In the genomic region with DNA sequence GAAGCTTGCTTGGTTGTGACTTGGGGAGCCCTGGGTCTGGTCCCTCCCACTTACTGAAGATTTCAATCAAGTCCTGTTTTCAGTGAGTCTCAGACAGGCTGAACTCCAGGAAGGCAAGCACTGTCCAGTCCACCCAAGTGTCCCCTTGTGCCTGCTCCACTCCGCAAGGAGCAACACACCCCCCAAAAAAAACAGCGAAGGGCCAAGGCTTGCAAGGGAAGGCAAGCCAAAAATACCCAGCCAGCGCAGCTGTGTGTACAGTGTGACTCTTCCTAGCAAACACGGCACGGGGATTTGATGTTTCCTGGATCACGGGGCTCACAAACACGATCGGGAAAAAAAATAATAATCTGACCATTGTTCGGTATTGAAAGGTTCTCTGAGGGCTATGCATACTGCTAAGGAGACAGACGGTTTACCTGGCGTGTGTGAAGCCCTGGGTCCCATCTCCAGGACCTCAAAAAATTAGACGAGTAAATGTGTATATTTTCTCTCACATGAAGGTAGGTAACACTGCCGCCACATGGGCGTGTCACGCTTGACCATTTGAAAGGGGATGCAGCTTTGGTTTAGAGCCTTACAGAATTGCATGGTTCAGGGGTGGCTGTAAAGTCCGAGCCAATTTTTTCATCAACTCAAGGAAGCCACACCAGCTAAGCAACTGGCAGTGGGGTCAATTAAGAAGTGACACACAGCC, we compare ENCODE assay signal across 8 mouse cellular contexts. TPM values are rescaled to one million over a fixed set of nuclear protein-coding genes. Genes with fewer than 3 reads are reported as not detected.
DNase-seq lines count a peak whose midpoint lies in the region; TF ChIP-seq lines count a peak whose summit lies in the region.

No protein-coding gene starts in this region.

- H3K27me3 ChIP-seq in cerebellum, adult 2 months (ENCODE audit: control insufficient read depth, insufficient read depth, low read length) = no peaks in the 10 kb centered on the region
- H3K27me3 ChIP-seq in thymus, adult 2 months (ENCODE audit: control insufficient read depth, insufficient read depth, low read length) = peaks cover 3% of the 10 kb centered on the region; the same call in 1 of the 2 replicates
- peaks cover 47% of the 10 kb centered on the region for H3K27me3 ChIP-seq in limb, embryonic 10.5 days (ENCODE audit: low read depth, poor library complexity, severe bottlenecking)

- H3K4me1 ChIP-seq in cerebellum, adult 2 months (ENCODE audit: control insufficient read depth, insufficient read depth, low read length) = peaks cover 45% of the 10 kb centered on the region
- H3K4me1 ChIP-seq in thymus, adult 2 months (replicated peaks; ENCODE audit: control insufficient read depth, insufficient read depth, low read length) = no peaks in the 10 kb centered on the region
- H3K4me1 ChIP-seq in limb, embryonic 10.5 days = peaks cover 23% of the 10 kb centered on the region
- peaks cover 40% of the 10 kb centered on the region for H3K4me1 ChIP-seq in olfactory bulb, adult 2 months (ENCODE audit: control insufficient read depth, insufficient read depth, low read length)

- WGBS in cerebellum, adult 2 months = 6% methylated on average over 16 of the region's 16 CpGs
- 54% methylated on average over 16 of the region's 16 CpGs for WGBS in thymus, adult 2 months
- WGBS in limb, embryonic 10.5 days = 68% methylated on average over 16 of the region's 16 CpGs
- 11% methylated on average over 16 of the region's 16 CpGs for WGBS in olfactory bulb, adult 2 months

- no peak for TF ChIP-seq POLR2A in cerebellum, adult 2 months (IDR thresholded peaks at IDR 0.05; ENCODE audit: borderline replicate concordance, insufficient read depth, low read length)
- no peak for TF ChIP-seq POLR2A in thymus, adult 2 months (IDR thresholded peaks at IDR 0.05; ENCODE audit: control insufficient read depth, extremely low read depth, insufficient read depth, low read length, poor library complexity)
- TF ChIP-seq POLR2A in olfactory bulb, adult 2 months (IDR thresholded peaks at IDR 0.05; ENCODE audit: insufficient read depth, low read depth, low read length) = no peak

- no peaks in the 10 kb centered on the region for H3K9me3 ChIP-seq in limb, embryonic 10.5 days (replicated peaks)

- H3K36me3 ChIP-seq in thymus, adult 2 months (ENCODE audit: control insufficient read depth, insufficient read depth, low read length) = no peaks in the 10 kb centered on the region
- H3K36me3 ChIP-seq in limb, embryonic 10.5 days = no peaks in the 10 kb centered on the region

- H3K4me3 ChIP-seq in cerebellum, adult 2 months (replicated peaks; ENCODE audit: insufficient read depth, low read depth, low read length) = peak overlapping the region; percentile 85
- H3K4me3 ChIP-seq in thymus, adult 2 months (ENCODE audit: control insufficient read depth, insufficient read depth, low read length) = peak overlapping the region; percentile 38; the same call in 1 of the 2 replicates
- peak overlapping the region; percentile 71 for H3K4me3 ChIP-seq in limb, embryonic 10.5 days
- H3K4me3 ChIP-seq in olfactory bulb, adult 2 months (ENCODE audit: insufficient read depth, low read depth, low read length) = peak overlapping the region; percentile 75

- TF ChIP-seq CTCF in cerebellum, adult 2 months (IDR thresholded peaks at IDR 0.05; ENCODE audit: borderline replicate concordance, insufficient read depth, low read depth, low read length) = peak; percentile 30; the same call in 1 of the 2 replicates
- TF ChIP-seq CTCF in thymus, adult 2 months (IDR thresholded peaks at IDR 0.05; ENCODE audit: borderline replicate concordance, control insufficient read depth, extremely low read depth, insufficient read depth, low read length, poor library complexity) = no peak
- no peak for TF ChIP-seq CTCF in olfactory bulb, adult 2 months (IDR thresholded peaks at IDR 0.05; ENCODE audit: insufficient read depth, low read depth, low read length)

- peak in 1 of 2 experiments; percentile 66 for DNase-seq in cerebellum, adult 2 months
- DNase-seq in cerebellum, postnatal 4 days (ENCODE audit: low spot score in 2 of 2) = no peak
- no peak for DNase-seq in thymus, adult 2 months
- no peak for DNase-seq in thymus, postnatal 0 days (ENCODE audit: low spot score)
- no peak for DNase-seq in limb, embryonic 10.5 days (ENCODE audit: low spot score)
- DNase-seq in embryo, embryonic 9.5 days (ENCODE audit: extremely low spot score) = no peak
- DNase-seq in Muller cell, postnatal 12 days (ENCODE audit: inconsistent ontology term) = no peak

- no peak overlapping the region for H3K27ac ChIP-seq in cerebellum, adult 2 months (ENCODE audit: insufficient read depth, low read length)
- H3K27ac ChIP-seq in thymus, adult 2 months (ENCODE audit: control insufficient read depth, insufficient read depth, low read length) = no peak overlapping the region
- no peak overlapping the region for H3K27ac ChIP-seq in limb, embryonic 10.5 days
- peak overlapping the region; percentile 7; the same call in 1 of the 2 replicates for H3K27ac ChIP-seq in olfactory bulb, adult 2 months (ENCODE audit: insufficient read depth, low read depth, low read length)

RNA-seq across cellular contexts. Expression of gene Grk3, which starts 1.3 kb away (rescaled TPM):
- polyA plus RNA-seq in cerebellum, adult 2 months (2012; rRNA removed) = 58.0 and 66.0 TPM in 2 replicates
- 9.2 and 10.0 TPM in 2 replicates for polyA plus RNA-seq in thymus, adult 2 months (2012; rRNA removed)
- 2.9 and 4.2 TPM in 2 replicates for polyA plus RNA-seq in thymus, postnatal 0 days (2015; fragmentation: Nextera tagmentation; extraction: Ambion mirVana)
- 3.9 and 7.4 TPM in 2 replicates for polyA plus RNA-seq in limb, embryonic 10.5 days (2016; fragmentation: Nextera tagmentation; extraction: Ambion mirVana)
- polyA plus RNA-seq in olfactory bulb, adult 2 months (2012; ENCODE audit: insufficient read depth, insufficient read length, low replicate concordance, missing spikeins) = not detected in 2 replicates

RNA-seq across cellular contexts. Expression of gene Crybb2, which starts 55.7 kb away (rescaled TPM):
- not detected in 2 replicates for polyA plus RNA-seq in cerebellum, adult 2 months (2012; rRNA removed)
- polyA plus RNA-seq in thymus, adult 2 months (2012; rRNA removed) = 0.20 TPM in 1 of 2 replicates, not detected in the other
- polyA plus RNA-seq in thymus, postnatal 0 days (2015; fragmentation: Nextera tagmentation; extraction: Ambion mirVana) = 0.26 and 0.80 TPM in 2 replicates
- polyA plus RNA-seq in limb, embryonic 10.5 days (2016; fragmentation: Nextera tagmentation; extraction: Ambion mirVana) = not detected in 2 replicates
- not detected in 2 replicates for polyA plus RNA-seq in olfactory bulb, adult 2 months (2012; ENCODE audit: insufficient read depth, insufficient read length, low replicate concordance, missing spikeins)
